Mouse (Mus musculus): ENCODE measurements around the gene BC034090. TPM values are rescaled to one million over a fixed set of nuclear protein-coding genes. Genes with fewer than 3 reads are reported as not detected.

BC034090 gene
- total RNA-seq, 2 experiments from 2014 or later: 12.3 to 12.7 TPM

DNA sequence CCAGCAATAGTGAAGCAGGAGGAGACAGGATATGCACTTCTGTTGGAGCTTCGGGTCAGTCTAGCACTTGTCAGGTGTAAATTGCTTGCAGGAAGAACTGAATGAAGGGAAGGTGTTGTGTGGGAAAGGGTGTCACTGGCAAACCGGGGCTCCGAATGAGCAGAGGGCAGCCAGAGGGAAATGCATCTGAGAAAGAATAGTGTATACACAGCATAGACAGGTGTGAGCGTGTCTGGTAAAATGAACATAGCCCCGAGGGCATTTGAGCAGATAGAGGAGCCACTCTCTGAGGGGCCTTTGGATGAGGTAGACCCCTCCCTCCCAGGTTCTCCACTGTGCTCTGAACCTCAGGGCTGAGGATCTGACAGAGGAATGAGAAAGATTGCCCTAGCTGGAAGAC lies 3.8 kb upstream of the BC034090 start:
- DNase-seq (ENCODE audit: low spot score in 2 of 2): peak in 1 of 2 experiments; percentile 2
- intact Hi-C loops (cut with DNase I): no loop called here

GRCm38 (mm10) chr1:155247441-155247840 lies 3.2 kb upstream of the BC034090 start:
- peak in 1 of 2 experiments; percentile 1 for DNase-seq (ENCODE audit: low spot score in 2 of 2)
- intact Hi-C loops (cut with DNase I): no loop called here

GRCm38 (mm10) chr1:155245516-155245915 lies 1.3 kb upstream of the BC034090 start:
- intact Hi-C loops (cut with DNase I): no loop called here

DNA sequence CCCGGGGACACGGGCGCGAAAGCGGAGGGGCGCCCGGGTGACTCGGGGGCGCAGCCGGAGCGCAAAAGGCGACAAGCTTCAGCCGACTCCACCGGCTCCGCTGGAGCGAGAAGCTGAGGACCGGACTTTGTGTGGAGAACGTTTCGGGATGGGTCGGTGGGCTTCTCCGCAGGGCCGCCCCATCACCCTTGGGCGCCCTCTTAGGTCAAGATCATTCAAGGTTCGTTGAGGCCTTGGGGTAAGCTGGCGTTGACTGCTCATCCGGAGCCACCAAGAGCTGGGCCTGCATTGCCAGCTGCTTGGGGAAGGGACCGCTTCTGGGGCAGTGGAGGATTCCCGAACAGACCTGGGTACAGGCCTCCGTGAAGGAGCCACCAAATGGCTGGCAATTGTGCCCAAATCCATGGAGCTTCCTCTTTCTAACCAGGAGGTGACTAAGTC lies 547 bp upstream of the BC034090 start:
- peak in 1 of 2 experiments; percentile 4 for DNase-seq (ENCODE audit: low spot score in 2 of 2)
- intact Hi-C loops (cut with DNase I): no loop called here

More at GRCm38 (mm10) chr1:155245516-155245915, 1.3 kb upstream of the BC034090 start:
- no peak for DNase-seq (ENCODE audit: low spot score in 2 of 2)

GRCm38 (mm10) chr1:155242488-155242745 lies 1.8 kb downstream of the BC034090 start:
- intact Hi-C loops (cut with DNase I): no loop called here
- DNase-seq (ENCODE audit: low spot score in 2 of 2): no peak

DNA sequence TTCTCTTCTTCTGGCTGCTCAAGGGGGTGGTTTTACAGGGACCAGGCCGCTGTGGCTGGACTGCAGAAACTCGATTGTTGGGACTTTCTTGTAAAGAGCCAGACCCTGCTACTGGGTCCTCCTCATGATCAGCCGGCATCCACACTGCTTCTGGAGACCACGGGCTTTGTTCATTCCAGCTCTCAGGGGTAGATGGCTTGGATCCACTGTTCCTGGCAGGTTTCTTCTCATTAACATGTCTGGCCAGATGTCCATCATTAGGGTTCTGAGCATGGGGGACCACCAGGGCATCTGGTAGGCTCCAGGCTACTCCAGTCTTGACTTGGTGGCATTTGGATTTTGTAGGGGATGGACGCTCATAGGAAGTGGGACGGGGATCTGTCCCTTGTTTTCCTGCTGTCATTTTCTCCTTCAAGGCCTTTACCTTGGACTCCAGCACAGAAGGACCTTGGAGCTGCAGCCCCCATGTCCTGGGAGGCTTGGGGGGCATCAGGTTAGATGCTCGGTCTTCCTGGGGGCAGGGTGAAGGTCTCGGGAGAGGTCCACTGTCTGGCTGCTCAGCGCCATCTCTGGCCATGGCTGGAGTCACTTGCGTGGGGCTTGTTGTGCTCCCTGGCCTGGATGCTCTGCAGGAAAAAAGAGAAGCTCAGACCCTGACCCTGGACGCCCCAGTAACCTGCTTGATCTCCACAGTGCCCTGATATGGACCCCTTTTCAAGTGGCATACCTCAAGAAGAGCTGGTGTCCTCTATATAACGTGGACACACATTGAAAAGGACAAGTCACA lies 2.4 kb downstream of the BC034090 start:
- DNase-seq (ENCODE audit: low spot score in 2 of 2): no peak
- intact Hi-C loops (cut with DNase I): no loop called here

DNA sequence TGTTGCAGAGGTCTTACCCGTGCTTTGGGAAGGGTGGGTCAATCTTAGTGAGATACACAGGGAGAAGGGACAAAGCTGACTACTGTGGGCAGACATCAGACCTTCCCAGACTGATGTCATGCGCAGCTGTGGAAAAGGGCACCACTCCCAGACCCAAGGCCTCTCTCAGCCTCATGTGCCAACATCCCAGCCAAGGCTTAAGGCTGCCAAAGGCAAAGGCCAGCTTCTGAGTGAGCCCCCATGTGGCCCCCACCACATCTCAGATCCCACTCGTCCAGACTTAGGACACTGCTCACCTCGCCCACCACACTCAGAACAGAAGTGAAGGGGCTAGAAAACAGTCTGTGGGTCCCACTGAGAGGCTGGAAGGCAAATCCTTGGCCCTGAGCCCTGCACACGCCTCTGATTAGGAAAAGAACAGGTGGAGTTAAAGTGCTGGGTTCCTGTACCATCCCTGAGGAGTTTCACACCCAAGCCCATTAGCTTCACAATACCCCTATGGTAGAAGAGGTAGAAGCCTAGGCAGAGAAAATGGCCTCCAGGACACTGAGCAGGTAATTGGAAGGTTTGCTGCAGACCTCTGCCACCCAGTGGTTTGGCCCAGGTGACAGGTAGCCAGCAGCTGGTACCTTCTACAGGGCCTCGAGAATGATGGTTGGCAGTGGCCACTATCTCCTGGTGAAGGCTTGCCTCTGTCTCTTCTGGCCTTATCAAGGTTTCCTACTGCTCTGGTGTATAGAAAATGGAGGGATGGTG lies 4.1 kb downstream of the BC034090 start:
- DNase-seq (ENCODE audit: low spot score in 2 of 2): no peak

DNA sequence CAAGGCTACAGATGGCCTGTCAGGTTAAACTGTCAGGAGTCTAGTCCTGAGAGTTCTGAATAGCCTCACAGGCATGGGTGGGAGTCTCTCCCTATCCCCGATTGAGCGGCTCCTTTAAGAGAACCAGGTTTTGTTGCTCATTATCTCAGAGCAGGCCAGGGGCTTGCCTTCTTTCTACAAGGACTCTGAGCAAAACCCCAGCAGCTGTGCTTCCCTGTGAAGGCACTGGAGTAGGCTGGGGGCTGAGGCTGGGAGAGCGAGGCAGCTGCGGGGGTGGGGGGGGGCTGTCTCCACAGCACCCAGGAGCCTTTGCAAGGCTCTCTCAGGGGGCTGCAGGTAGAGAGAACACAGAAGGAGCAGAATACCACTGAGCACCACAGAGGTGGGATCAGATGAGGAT lies 5.1 kb downstream of the BC034090 start:
- DNase-seq (ENCODE audit: low spot score in 2 of 2): no peak
- intact Hi-C loops (cut with DNase I): loop anchor here (5.0 to 10.0 kb wide), 2 partner anchors 43 to 444 kb away; no protein-coding TSS in a partner anchor

More for the DNA sequence above, 4.1 kb downstream of the BC034090 start:
- intact Hi-C loops (cut with DNase I): loop anchor here (5.0 to 10.0 kb wide), 2 partner anchors 42 to 445 kb away; no protein-coding TSS in a partner anchor

DNA sequence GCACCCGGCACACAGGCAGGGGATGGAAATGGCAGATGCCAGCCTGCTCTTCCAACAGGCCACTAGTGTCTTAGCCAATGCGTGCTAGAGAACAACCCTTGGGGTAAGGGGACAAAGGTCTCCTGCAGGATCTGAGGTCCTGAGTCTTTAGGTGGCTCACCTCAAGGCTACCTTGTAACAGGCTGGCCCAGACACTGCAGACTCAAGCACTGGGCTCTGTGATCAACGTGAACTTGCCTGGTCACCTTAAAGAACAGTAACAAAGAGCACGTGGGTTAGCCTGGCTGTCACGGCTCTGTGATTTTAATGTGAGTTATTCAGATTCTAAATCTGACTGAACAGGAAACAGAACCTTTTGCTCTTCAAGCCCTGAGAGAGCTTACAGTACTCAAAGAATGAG lies 6.1 kb downstream of the BC034090 start:
- intact Hi-C loops (cut with DNase I): loop anchor here (5.0 to 10.0 kb wide), 2 partner anchors 44 to 443 kb away; no protein-coding TSS in a partner anchor
- no peak for DNase-seq (ENCODE audit: low spot score in 2 of 2)

DNA sequence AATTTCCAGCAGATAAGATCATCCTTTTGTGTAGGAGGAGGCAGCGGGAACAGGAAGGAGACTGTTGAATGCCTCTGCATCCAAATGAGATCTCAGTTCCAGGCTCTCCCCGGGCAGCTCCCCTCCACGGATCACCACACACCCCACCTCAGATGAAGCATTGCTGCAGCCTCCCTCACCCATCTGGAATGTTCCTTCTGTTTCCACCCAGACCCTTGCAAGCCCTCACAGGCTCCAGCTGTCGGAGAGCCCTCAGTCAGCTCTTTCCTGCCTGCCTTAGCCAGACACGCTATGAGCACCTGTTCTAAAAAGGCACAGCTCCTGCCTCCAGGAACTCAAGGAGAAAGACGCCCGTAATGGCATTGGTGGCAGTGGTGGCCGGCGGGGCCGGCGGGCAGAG lies 6.9 kb downstream of the BC034090 start:
- DNase-seq (ENCODE audit: low spot score in 2 of 2): peak; percentile 59 to 72

GRCm38 (mm10) chr1:155236306-155237024 lies 7.8 kb downstream of the BC034090 start:
- intact Hi-C loops (cut with DNase I): loop anchor here (5.0 to 10.0 kb wide), 2 partner anchors 46 to 442 kb away; no protein-coding TSS in a partner anchor
- DNase-seq (ENCODE audit: low spot score in 2 of 2): no peak

More for the DNA sequence above, 6.9 kb downstream of the BC034090 start:
- intact Hi-C loops (cut with DNase I): loop anchor here (5.0 to 10.0 kb wide), 2 partner anchors 45 to 443 kb away; no protein-coding TSS in a partner anchor

DNA sequence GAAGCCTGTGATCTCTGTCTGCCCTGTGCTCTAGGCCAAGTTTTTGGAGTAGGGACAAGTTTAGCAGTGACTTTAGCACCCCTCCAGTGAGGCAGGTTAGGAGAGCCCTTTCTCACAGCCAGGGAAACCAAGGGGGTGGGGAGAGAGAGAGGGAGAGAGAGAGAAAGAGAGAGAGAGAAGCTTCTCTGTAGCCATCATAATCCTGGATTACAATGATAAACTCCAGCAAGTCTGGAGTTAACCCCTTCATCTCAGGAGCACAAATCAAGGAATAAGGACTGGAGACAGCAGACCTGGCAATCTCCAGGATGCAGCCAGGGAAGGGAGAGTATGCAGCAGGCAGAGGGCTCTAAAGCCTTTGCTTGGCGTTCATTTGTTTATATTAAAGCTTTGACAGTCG lies 8.6 kb downstream of the BC034090 start:
- no peak for DNase-seq (ENCODE audit: low spot score in 2 of 2)
- intact Hi-C loops (cut with DNase I): loop anchor here (5.0 to 10.0 kb wide), 2 partner anchors 47 to 441 kb away; no protein-coding TSS in a partner anchor

DNA sequence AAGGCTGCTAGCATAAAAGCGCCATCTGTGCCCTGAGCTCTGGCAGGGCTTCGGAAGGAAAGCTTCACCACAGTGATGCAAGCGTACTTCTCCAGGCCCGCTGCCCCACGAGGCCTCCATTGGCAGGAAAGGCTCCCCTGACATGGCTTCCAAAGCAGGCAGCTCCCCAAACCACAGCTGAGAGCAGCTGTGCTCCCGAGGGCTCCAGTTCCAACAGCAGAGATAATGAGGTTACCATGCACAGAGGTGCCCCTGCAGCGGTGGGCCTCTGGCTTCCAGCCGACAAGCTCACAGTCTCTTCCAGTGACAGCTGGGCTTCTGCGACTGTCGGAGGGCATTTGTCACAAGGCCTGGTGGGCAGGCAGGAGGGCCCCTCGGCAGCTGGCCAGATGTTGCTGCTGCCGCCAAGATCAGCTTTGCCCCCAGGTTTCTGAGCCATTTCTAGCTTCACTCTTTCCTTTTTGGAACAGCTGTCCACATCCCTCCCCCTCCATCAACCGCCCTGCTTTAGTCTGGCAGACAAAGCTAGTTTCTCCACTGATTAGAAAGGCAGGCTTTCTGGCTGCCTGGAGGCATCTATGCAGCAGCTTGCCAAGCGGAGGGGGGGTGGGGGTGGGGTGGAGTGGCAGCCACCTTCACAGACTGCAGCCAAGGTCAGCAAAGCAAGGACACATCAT lies 10.2 kb downstream of the BC034090 start:
- peak; percentile 64 to 68 for DNase-seq (ENCODE audit: low spot score in 2 of 2)
- intact Hi-C loops (cut with DNase I): loop anchor here (10.0 kb wide), 1 partner anchor 439 kb away; no protein-coding TSS in a partner anchor

- peak in 1 of 2 experiments; percentile 7 for DNase-seq (ENCODE audit: low spot score in 2 of 2)
- intact Hi-C loops (cut with DNase I): loop anchor here (10.0 kb wide), 1 partner anchor 439 kb away; no protein-coding TSS in a partner anchor
Measured at GRCm38 (mm10) chr1:155233378-155233777, 10.9 kb downstream of the BC034090 start.

DNA sequence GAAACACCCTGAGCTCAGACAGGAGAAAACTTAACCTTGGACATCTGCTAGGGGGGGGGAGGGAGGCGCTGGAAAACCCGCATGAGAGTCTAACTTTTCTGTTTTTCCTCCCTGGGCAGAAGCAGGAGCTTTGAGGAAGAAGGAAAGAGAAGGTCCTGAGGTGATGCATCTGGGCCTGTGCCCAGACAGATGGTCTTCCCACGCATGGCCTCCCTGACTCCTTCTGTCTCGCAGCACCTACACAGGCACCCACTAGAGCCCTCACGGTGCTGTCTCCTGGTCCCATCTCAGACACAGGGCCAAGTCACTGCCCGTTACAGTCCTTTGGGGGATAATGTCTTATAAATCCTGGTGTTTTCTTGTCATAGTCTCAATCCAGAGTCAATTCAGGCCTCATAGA lies 11.5 kb downstream of the BC034090 start:
- DNase-seq (ENCODE audit: low spot score in 2 of 2): no peak
- intact Hi-C loops (cut with DNase I): loop anchor here (10.0 kb wide), 1 partner anchor 438 kb away; no protein-coding TSS in a partner anchor

GRCm38 (mm10) chr1:155232385-155232784 lies 11.9 kb downstream of the BC034090 start:
- intact Hi-C loops (cut with DNase I): loop anchor here (10.0 kb wide), 1 partner anchor 438 kb away; no protein-coding TSS in a partner anchor
- no peak for DNase-seq (ENCODE audit: low spot score in 2 of 2)

GRCm38 (mm10) chr1:155229464-155230411 lies 14.5 kb downstream of the BC034090 start:
- peak; percentile 62 to 73 for DNase-seq (ENCODE audit: low spot score in 2 of 2)
- intact Hi-C loops (cut with DNase I): loop anchor here (10.0 kb wide), 1 partner anchor 435 kb away; no protein-coding TSS in a partner anchor
